Mouse (Mus musculus): ENCODE results near the gene Tpra1.

Tpra1 gene

DNA sequence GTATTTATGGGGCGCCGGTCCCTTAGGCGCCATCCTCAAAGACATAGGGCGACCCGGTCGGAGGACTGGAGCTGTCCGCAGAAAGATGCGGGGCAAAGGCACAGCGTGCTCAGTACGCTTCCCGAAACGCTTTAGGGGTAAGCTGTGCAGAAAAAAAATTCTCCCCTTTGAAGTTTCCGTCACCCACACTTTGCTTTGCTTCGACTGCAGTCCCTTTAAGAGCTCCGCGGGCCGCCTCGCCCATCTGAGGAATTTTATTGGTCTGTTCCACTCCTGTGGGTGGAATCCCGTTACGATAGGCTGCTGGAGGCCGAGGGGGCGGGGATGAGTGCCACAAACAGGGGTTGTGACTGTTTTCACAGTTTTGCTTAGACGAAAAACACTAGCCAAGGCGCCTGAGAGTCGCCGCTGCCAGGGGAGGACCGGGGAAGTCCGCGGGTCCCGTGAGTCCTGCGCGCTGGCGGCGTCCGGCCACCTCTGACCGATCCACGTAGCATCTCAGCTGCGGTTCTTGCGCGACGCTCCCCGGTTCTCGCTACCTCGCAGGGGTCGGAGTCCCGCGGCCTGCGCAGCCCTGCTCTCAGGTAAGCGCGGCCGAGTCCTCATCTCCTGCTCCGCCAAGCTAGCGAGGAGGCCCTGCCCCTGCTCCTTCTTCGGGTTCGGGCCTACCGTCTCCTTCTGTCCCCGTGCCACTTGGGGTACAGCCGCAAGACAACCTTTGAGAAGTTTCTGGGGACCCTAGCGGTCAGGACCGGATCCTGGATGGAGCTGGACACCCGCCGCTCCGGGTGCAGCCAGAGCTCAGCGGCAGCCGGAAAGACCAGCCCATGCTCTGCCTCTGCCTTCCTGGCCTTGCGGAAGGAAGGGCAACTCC, at the start of gene Tpra1:
Gene Tpra1, plus strand, starts transcription at position 305 of the 874 bp plus-strand sequence.
- DNase-seq (ENCODE audit: low spot score): peak; percentile 96

- DNase-seq (ENCODE audit: low spot score): no peak
These were observed 47.5 kb upstream of the Tpra1 start for GRCm38 (mm10) chr6:88854509-88854908.

DNA sequence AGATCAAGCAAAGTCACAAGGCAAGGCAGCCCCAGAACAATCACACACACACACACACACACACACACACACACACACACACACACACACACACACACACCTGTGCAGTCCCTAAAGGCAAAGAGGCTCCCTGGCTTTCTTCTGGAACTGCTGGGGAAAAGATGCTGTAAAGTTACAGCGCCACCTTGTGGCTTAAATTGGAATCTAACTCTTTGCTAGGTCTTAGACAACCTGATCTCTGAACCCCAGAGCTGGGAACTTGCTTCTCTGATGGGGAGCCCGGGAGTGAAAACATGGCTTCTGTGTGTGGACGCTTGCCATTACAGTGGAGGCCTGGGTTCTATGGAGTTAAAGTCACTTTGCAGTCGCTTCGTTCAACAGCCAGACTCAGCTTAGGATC, 46.4 kb upstream of the Tpra1 start:
- peak; percentile 79 for DNase-seq (ENCODE audit: low spot score)

- DNase-seq (ENCODE audit: low spot score): no peak
These were observed 44.8 kb upstream of the Tpra1 start for GRCm38 (mm10) chr6:88857249-88857648.

DNA sequence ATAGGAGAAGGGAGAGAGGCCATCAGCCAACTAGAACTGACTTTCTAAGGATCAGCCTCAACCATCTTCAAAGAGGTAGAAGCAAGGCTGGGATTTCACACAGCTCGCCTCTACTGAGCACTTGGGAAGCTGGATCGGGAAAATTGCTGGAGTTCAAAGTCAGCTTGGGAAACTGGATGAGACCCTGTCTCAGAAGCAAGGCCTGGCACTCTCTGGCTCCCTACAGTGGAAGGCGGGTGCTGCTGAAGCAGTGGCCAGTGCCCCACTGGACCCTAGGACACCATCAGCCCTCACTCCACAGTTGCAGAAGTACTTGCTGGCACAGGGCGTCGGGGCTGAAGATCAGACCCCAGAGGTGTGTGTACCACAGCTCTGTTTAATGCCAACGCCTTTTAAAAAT, 44.2 kb upstream of the Tpra1 start:
- DNase-seq (ENCODE audit: low spot score): no peak

DNA sequence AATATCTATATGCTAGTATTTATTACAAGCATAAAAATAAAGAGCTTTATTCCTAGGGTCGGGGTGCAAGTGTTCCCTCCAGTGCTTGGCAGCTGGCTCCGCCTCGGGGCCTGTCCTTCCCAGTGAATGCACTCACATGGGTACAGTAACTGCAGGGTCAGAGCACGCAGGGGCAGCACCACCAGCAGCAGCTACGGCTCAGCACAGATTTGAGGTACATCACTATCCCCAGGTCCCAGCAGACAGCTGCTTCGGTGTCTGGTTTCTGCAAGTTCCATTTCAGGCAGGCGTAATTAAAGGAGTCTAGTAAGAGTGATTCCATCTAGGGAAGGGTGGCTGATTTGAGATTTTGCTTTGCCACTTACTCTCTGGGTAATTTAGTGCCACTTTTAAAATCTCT, 43.7 kb upstream of the Tpra1 start:
- DNase-seq (ENCODE audit: low spot score): no peak

GRCm38 (mm10) chr6:88860914-88861313, 41.1 kb upstream of the Tpra1 start:
- peak; percentile 60 for DNase-seq (ENCODE audit: low spot score)

DNA sequence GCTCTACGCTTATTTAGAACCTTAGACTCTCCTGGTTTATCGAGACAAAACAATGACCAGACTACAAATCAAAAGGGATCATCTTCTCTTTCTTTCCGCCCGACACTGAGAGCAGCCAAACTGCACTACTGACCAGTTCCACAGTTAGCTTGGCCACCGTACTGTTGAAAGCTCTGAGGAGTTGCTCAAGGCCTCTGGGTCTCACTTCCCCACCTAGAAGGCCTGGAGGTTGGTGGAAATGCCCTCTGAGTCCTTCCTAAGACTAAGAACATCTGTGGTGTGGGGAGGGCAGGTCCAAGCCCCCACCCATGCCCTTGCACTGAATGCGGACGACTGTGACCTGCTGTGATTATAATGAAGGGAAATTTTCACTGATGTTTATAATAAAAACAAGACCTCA, 36.3 kb upstream of the Tpra1 start:
- DNase-seq (ENCODE audit: low spot score): no peak

DNA sequence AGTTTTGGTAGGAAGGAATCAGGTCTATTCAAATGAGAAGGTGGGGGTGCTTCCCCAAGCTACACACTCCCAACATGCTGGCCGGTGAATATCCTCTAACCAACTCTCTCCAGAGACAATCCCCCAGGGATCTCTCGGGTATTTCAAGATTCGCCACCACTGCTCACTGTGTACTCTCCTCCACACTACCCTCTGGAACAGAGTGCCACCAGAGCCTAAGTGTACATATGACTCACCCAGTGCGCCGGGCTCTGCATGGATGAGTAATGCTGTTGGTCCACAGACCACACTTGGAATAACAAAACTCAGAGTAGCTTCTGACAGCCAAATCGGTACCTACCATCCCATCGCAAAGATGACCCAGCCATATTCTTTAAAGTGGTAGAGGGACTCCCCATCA, 32.6 kb upstream of the Tpra1 start:
- DNase-seq (ENCODE audit: low spot score): no peak

DNA sequence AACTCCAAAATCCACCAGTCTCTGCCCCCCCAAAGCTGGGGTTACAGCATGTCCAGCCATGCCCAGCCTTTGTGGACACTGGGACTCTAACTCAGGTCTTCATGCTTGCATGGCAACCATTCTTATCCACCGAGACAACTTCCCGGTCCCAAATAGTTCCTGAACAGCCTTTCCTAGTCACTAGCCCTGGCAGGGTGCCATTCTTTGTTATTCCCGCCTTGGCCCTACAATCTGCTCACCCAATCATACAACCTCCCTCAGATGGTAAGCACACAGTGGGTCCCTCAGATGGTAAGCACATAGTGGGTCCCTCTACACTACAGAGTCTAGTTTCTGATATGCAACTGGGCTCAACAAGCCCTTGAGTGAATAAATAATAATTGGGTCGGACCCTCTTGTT, 31.5 kb upstream of the Tpra1 start:
- DNase-seq (ENCODE audit: low spot score): no peak

GRCm38 (mm10) chr6:88871546-88871945, 30.5 kb upstream of the Tpra1 start:
- DNase-seq (ENCODE audit: low spot score): peak; percentile 60

GRCm38 (mm10) chr6:88872811-88873210, 29.2 kb upstream of the Tpra1 start:
- no peak for DNase-seq (ENCODE audit: low spot score)

GRCm38 (mm10) chr6:88873965-88874867, 27.8 kb upstream of the Tpra1 start:
- DNase-seq (ENCODE audit: low spot score): no peak

GRCm38 (mm10) chr6:88874868-88875508, 27.1 kb upstream of the Tpra1 start, which contains the start of gene Podxl2:
TSS of gene Podxl2 (minus strand) at chr6:88875044.
- DNase-seq (ENCODE audit: low spot score): peak; percentile 82

DNA sequence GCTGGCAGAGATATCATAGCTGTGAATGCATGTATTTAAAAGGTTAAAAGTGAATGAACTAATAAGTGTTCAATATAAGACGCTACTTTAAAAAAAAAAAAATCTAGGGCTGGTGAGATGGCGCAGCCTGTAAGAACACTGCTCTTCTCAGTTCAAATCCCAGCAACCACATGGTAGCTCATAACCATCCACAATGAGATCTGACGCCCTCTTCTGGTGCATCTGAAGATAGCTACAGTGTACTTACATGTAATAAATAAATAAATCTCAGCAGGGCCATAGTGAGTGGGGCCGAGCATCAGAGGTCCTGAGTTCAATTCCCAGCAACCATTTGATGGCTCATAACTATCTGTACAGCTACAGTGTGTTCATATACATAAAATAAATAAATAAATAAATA, 22.6 kb upstream of the Tpra1 start:
- no peak for DNase-seq (ENCODE audit: low spot score)

- no peak for DNase-seq (ENCODE audit: low spot score)
These were observed 20.7 kb upstream of the Tpra1 start for GRCm38 (mm10) chr6:88881334-88881733.

- no peak for DNase-seq (ENCODE audit: low spot score)
These were observed 17.9 kb upstream of the Tpra1 start for GRCm38 (mm10) chr6:88884195-88884594.

DNA sequence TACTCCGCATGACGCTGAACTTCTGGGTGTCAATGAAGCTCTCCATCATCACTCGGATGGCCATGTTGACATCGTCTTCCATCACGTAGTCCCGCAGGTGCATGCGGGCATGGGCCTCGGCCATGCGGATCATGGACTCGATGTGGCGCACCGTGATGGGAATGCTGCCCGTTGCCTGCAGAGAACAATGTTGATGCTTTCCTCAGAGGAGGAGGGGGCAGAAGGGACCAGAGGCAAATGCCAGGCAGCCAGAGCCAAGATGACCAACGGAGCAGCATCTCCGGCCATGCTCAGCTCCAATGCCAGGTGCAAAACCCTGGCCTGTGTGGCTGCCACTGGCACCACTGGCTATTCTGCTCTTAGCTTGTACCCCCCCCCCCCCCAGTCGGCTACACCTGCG, 17.4 kb upstream of the Tpra1 start:
- DNase-seq (ENCODE audit: low spot score): no peak

DNA sequence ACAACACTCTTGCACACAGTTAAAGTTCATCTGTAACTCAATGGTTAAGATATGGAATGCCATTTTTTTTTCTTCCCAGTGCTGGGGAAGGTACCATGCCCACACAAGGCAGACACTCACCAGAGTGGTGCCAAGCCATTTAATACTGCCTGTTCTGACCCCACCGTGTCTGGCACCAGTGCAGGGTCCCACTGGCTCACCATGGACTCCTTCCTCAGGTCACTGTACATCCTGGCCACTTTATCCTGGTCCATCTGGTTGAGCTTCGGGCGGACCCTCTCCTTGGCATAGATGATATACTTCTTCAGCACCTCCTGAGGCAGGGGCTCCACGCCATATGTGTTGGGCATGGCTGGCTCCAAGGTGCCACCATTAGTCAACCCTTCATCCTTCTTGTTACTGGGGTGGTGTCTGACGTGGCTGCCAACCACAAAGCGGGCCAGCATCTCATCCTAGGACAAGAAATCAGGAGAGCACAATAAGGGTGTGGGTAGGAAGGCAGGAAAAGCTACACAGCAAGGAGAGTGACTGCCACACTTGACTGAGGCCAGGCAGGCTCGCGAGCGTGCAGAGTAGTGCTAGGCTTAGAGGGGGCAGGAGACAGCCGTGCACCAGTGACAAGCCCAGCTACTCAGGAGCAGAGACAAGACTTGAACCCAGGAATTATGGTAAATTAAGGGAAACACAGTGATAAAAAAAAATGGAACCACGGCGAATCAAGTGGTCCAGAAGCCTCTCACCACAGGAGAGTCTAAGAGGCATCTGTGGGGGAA, 16.2 kb upstream of the Tpra1 start:
- DNase-seq (ENCODE audit: low spot score): no peak

- DNase-seq (ENCODE audit: low spot score): no peak
These were observed 15.6 kb upstream of the Tpra1 start for GRCm38 (mm10) chr6:88886417-88886967.

DNA sequence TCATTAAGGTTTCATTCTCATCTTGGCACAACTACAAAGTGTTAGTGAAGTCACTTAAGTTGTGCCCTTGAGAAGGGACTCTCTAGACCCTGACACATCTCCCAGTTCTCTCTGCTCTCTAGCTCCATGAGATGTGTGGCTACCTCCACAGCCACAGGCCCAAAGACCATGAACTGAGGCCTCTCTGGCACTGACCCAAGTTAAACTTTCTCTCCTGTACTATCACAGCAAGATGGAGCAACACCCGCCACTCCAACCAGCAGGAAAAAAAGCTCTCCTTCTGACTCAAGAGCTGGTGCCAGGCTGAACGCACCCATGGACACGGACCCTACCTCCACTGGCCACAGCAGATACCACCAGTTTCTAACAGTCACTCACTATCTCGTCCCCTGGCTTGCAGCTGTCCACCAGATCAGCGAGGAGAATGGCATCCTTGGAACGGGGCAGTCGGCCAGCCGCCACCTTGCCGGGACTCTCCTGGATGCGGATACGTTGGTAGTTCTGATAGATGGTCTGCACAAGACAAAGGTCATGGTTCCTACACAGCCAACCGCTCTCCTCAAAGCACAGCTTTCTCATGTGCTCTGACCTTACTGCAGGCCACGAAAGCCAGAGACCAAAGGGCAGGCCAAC, 12.5 kb upstream of the Tpra1 start:
- DNase-seq (ENCODE audit: low spot score): no peak

Data from layer of hippocampus, adult 11-12 months (tissue).